Mouse (Mus musculus): ENCODE measurements around the gene Mylk4.

Gene Mylk4

GRCm38 (mm10) chr13:32752066-32752657 lies 31.6 kb downstream of the Mylk4 start:
- CTCF ChIA-PET: no interaction called here
- POLR2A ChIA-PET: no interaction called here

GRCm38 (mm10) chr13:32750507-32750906 lies 33.2 kb downstream of the Mylk4 start:
- CTCF ChIA-PET: no interaction called here
- POLR2A ChIA-PET: no interaction called here

DNA sequence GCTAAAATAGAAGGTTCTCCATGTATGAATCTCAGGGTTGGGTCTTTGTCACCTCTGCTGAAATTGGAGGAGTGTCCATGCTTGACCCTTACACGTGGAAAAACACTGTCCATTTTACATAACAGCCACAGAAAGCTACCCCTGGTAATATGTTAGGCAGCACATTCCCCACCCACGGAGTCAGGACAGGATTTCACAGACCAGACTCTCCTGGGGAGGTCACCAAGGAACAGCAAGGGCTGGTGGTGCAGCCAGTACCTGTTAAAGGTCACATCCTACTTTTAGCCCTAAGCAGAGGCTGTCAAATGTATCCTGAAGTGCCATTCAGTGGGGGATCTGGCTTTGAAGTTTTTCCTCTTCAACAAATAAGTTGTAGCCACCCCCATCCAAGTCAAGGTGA lies 35.3 kb downstream of the Mylk4 start:
- ChIA-PET CTCF (no interaction called here), POLR2A (interaction anchor here in 1 of 4 experiments (0.6 kb wide), 1 partner anchor 53 kb away, joined by 4 read pairs; no protein-coding TSS in a partner anchor)

GRCm38 (mm10) chr13:32741161-32741560 lies 42.6 kb downstream of the Mylk4 start:
- POLR2A ChIA-PET: no interaction called here
- CTCF ChIA-PET: no interaction called here

DNA sequence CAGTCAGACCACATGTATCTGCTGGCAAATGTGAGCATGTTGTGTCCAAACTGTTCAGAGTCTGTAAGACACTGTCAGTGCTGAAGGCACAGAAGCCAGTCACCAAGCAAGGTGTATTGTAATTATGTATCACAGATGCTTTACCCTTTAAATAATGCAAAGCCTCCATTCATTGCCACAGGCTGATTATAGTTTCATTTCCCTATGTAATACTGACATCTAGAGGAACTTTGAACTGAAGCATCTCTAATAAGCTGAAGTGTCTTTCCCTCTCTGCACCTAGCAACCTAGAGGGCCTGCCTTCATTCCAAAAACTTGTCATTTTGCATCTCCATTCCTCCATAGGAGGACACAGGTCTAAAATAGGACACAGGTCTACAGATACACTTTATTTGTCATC lies 52.5 kb downstream of the Mylk4 start:
- ChIA-PET POLR2A (no interaction called here), CTCF (no interaction called here)

- CTCF ChIA-PET: no interaction called here
- POLR2A ChIA-PET: no interaction called here
These were observed 59.1 kb downstream of the Mylk4 start for GRCm38 (mm10) chr13:32724606-32725005.

DNA sequence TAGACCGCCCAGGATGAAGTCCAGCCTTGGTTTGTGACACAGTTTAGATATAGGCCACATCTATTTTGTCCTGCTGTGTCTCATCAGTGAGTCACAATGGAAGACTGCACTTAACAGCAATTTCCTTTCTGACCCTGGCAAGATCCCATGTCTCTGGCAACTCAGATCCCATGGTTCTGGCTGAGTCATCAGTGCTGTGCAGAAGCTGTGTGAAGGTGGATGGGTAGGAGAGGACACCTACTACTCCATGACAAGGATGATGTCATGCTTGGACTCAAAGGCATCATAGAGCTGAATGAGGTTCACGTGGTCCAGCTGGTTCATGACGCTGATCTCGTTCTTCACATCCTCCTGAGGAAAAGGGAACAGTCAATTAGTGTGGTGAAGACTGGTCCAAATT lies 62.0 kb downstream of the Mylk4 start:
- ChIA-PET POLR2A (no interaction called here), CTCF (interaction anchor here in 1 of 4 experiments (0.6 kb wide), 1 partner anchor 19 kb away, joined by 4 read pairs; no protein-coding TSS in a partner anchor)

GRCm38 (mm10) chr13:32719284-32719683 lies 64.5 kb downstream of the Mylk4 start:
- ChIA-PET POLR2A (no interaction called here), CTCF (no interaction called here)

GRCm38 (mm10) chr13:32717709-32718108 lies 66.0 kb downstream of the Mylk4 start:
- CTCF ChIA-PET: no interaction called here
- POLR2A ChIA-PET: no interaction called here

GRCm38 (mm10) chr13:32712568-32712967 lies 71.2 kb downstream of the Mylk4 start:
- POLR2A ChIA-PET: no interaction called here
- CTCF ChIA-PET: no interaction called here

- ChIA-PET CTCF (no interaction called here), POLR2A (no interaction called here)
These were observed 75.9 kb downstream of the Mylk4 start for GRCm38 (mm10) chr13:32707894-32708293.

DNA sequence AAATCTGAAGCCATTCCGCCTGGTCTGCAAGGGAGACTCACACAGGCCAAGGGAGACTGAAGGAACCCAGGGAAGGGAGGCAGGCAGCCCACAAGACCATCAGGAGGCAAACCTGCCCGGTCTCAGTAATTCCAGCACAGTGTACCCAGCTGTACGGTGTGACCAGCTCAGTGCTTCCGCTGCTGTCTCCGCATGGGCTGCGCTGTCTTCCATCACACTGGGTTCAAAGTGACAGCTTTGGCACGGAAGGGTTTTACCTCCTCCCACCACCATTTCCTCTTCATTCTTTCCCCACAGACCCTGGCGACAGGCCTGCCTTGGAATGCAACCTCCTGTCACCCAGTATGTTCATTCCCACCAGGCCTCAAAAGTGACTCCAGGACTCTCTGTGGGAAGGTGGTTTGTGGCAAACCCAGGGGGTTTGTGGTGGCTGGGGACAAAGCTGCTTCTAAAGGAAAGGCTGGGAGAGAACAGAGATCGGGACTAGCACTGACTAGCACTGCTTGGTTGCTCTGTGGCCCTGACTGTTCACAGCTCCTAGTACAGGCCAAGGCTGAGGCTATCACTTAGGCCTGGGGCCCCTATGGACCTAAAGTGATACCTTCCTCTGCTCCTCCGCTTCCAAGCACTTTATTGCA lies 77.0 kb downstream of the Mylk4 start:
- ChIA-PET POLR2A (no interaction called here), CTCF (interaction anchor here in 1 of 4 experiments (0.7 kb wide), 1 partner anchor 201 kb away, joined by 3 read pairs; no protein-coding TSS in a partner anchor)

DNA sequence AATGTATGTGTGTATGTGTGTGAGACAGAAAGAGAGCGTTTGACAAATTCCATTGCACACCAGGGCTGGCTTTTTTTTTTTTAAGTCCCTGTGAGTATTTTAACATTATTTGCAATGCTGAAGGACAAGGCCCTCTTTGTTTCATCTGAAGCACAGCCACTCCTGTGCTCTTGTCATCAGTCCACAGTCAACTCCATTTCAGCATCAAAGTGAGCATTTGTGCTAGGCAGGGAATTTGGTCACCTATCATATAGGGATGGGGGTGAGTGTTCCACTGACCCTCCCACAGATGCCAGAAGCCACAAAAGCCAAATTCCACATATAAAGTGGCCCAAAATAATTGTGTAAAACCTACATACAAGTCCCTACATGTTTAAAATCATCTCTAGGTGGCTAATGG lies 78.4 kb downstream of the Mylk4 start:
- POLR2A ChIA-PET: no interaction called here
- CTCF ChIA-PET: no interaction called here

GRCm38 (mm10) chr13:32704911-32705310 lies 78.8 kb downstream of the Mylk4 start:
- ChIA-PET POLR2A (no interaction called here), CTCF (no interaction called here)

- POLR2A ChIA-PET: no interaction called here
- CTCF ChIA-PET: no interaction called here
These were observed 82.2 kb downstream of the Mylk4 start for GRCm38 (mm10) chr13:32701564-32701963.

GRCm38 (mm10) chr13:32699376-32699775 lies 84.4 kb downstream of the Mylk4 start:
- ChIA-PET POLR2A (no interaction called here), CTCF (no interaction called here)

DNA sequence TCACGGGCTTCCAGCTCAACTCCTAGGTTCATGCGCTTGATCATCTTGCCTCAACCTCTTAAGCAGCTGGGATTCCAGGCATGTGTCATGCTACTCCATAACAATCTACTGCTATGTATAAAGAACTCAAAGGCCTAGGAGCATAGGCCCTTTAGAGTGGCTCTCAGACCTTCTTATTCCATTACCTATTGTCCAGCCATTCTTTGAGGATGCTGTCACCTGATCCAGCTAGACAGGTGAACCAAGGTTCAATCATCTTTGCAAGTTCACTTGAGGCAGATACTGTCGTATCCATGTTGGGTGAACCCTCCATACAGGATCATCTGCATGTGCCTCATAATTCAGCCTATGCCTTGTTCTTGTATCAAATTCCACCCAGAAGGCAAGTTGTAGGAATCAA lies 84.8 kb downstream of the Mylk4 start:
- ChIA-PET POLR2A (no interaction called here), CTCF (no interaction called here)

DNA sequence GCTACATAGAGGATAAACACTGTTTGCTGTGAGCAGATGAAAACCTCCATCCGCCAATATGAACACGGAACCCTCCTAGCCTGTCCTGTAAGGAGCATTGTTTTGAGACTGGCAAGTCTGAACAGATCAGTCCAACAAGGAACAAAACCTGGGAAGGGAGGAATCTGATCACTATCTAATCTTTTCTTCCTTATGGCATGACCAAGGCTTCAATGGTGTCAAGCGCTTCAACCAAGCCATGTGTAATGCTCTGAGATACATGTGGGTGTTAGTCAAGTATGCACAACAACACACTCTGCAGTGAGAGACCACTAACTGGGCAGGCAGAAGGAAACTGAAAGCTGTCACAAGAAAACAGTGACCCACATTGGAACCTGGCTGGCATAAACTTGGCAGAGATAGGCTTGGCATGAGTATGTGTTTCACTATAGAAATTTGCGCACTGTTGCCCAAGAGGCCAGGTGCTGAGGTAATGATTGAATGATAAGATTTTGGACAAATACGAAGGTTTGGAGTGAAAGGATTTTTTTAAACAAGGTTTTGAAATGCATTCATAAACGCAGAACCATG lies 89.8 kb downstream of the Mylk4 start:
- ChIA-PET POLR2A (no interaction called here), CTCF (no interaction called here)

DNA sequence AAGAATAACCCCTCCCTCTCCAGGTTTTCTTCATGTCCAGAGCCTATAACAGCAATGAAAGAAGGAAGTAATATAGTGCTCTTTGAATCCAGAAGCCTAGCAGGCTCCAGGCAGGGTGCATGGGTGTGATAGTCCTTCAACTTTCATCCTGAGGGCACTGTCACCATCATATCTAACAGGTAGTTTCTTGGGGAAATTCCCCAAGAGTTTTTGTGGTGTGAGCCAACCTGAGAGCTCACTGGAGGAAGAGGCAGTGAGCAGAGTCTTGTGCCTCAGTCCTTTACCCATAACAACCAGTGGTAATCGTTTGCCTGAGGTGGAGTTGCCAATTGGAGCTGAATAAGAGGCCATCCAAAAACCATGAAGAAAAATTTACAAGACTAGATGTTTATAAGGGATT lies 91.2 kb downstream of the Mylk4 start:
- ChIA-PET POLR2A (no interaction called here), CTCF (interaction anchor here in 2 of 4 experiments (1.0 to 1.2 kb wide), 2 partner anchors 11 to 12 kb away, joined by 3 read pairs; no protein-coding TSS in a partner anchor)

DNA sequence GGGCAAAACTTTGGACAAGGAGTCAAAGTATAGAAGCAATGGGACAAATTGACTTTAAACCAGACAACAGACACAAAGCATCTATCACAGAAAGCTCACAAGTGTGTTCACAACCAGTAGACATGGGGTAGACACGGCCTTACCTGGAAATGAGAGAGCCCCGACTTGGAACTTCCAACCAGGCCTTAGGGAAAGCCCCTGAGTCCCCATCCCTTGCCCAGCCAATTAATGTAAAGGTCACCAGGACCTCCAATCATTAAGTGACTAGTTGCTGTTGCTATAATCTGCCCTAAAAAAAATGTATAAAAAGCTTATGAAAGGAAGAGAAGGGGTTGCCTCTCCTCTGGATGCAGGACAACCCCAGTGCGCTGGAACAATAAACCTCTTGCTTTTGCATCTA lies 93.5 kb downstream of the Mylk4 start:
- POLR2A ChIA-PET: no interaction called here

DNA sequence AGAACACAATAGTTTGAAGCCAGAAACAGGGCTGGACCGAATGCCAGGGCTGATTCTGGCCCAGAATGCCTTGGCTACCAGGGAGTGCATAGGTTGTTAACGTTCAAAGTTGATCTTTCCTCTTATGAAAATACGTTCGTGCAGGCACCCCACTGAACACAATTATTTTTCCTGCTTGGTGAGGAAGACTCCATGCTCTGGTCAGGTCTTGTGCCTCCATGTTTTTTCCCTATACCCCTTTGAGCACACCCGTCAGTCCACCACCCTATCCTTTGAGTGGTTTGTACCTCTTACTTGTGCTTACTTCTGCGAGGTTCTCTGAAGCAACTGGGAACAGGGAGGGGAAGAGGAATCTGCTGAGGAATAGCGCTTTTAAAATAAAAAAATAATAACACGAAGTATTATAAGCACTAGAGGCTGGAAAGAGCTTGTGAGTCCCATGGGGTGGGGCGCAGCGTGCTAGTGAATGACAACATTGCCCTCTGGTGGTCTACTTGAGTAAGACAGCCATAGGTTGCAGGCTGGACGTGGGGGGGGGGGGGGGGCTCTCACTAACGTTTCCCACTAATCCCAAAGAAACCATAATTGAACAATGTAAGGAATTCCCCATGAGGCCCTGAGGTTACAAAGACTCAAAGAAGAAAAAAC lies 102.8 kb downstream of the Mylk4 start:
- CTCF ChIA-PET: interaction anchor here (0.5 to 1.0 kb wide), 15 partner anchors 11 to 1473 kb away, joined by 3 to 5 read pairs (median 3); partner anchors contain the start of gene Wrnip1 (in 1 of the 4)
- POLR2A ChIA-PET: no interaction called here

More for the DNA sequence above, 93.5 kb downstream of the Mylk4 start:
- CTCF ChIA-PET: no interaction called here
